Mouse (Mus musculus) stomach, postnatal 0 days (tissue): ENCODE data around the gene Tex12. TPM values are rescaled to one million over a fixed set of nuclear protein-coding genes. Genes with fewer than 3 reads are reported as not detected.

Experiments
- ATAC-seq: fragments of 200-750 bp; cut with Nextera tagmentation; 2 replicates; pipeline ENCODE4 v1.8.0; 2017; ENCODE audit not compliant: low FRiP score, low TSS enrichment
- DNase-seq: peaks from one replicate; pipeline ENCODE4 v3.0.0-alpha.2; 2016; ENCODE audit warnings: low spot score
- H3K27ac ChIP-seq: fragments of 300-500 bp; sonication (generic); replicated peaks from 2 replicates; pipeline ENCODE4 v1.5.1; 2014; ENCODE audit warnings: mild to moderate bottlenecking, control low read depth
- H3K27me3 ChIP-seq: fragments of 300-500 bp; sonication (generic); 2 replicates; pipeline ENCODE4 v1.6.1; 2014; ENCODE audit warnings: low read length; ENCODE audit not compliant: control insufficient read depth, insufficient read depth
- H3K36me3 ChIP-seq: fragments of 300-500 bp; sonication (generic); 2 replicates; pipeline ENCODE4 v1.6.1; 2014; ENCODE audit warnings: low read length, mixed read lengths; ENCODE audit not compliant: control insufficient read depth, insufficient read depth
- H3K4me1 ChIP-seq: fragments of 300-500 bp; sonication (generic); replicated peaks from 2 replicates; pipeline ENCODE4 v1.6.1; 2014; ENCODE audit warnings: antibody characterized with exemption; ENCODE audit not compliant: control insufficient read depth, insufficient read depth
- H3K4me2 ChIP-seq: fragments of 300-500 bp; sonication (generic); replicated peaks from 2 replicates; pipeline ENCODE4 v1.6.1; 2014; ENCODE audit warnings: low read depth, mild to moderate bottlenecking, control low read depth, moderate library complexity
- H3K4me3 ChIP-seq: fragments of 300-500 bp; sonication (generic); 2 replicates; pipeline ENCODE4 v1.5.1; 2014; ENCODE audit warnings: low read depth, low read length, control low read depth
- H3K9ac ChIP-seq: fragments of 300-500 bp; sonication (generic); 2 replicates; pipeline ENCODE4 v1.6.1; 2014; ENCODE audit warnings: mild to moderate bottlenecking, low read length, control low read depth, mixed read lengths
- H3K9me3 ChIP-seq: fragments of 300-500 bp; sonication (generic); 2 replicates; pipeline ENCODE4 v1.6.1; 2016; ENCODE audit warnings: low read length; ENCODE audit not compliant: control insufficient read depth
- CTCF ChIP-seq: IDR thresholded peaks from 2 replicates; pipeline ENCODE4 v1.5.1; 2016; ENCODE audit warnings: antibody characterized with exemption, low read depth, mild to moderate bottlenecking, moderate library complexity
- EP300 ChIP-seq: optimal IDR thresholded peaks from 2 replicates; pipeline ENCODE3; 2016; ENCODE audit warnings: antibody characterized with exemption
- WGBS: fragments of 180-500 bp; shearing (Covaris S2); extraction: QIAGEN DNeasy Blood & Tissue Kit; methylation state at CpG from one replicate; pipeline ENCODE4 v1.1.7; 2014; 5-methylcytosine and 5-hydroxymethylcytosine counted together
- polyA plus RNA-seq: library from polyadenylated mRNA; unstranded; fragments of >200 nt; fragmentation: Nextera tagmentation; extraction: Ambion mirVana; gene quantifications from 2 replicates; pipeline ENCODE4 v1.2.1, GENCODE M21; 2015

The Tex12 gene
- not detected in 2 replicates for polyA plus RNA-seq

- no peak within 1 kb of the TSS for H3K27ac ChIP-seq
- DNase-seq: no peak
- H3K4me1 ChIP-seq: no peaks in the 10 kb centered on the region
- H3K4me2 ChIP-seq: no peak within 1 kb of the TSS
- H3K9ac ChIP-seq: no peak within 1 kb of the TSS
- TF ChIP-seq EP300 (no peak), CTCF (no peak)
- no peak for ATAC-seq
- H3K36me3 ChIP-seq: no peaks in the 10 kb centered on the region
- no peaks in the 10 kb centered on the region for H3K9me3 ChIP-seq
- WGBS: 84% methylated on average over 38 of the region's 38 CpGs
- no peak within 1 kb of the TSS for H3K4me3 ChIP-seq
- no peaks in the 10 kb centered on the region for H3K27me3 ChIP-seq
Observed at GRCm38 (mm10) chr9:50561145-50561917, at the start of gene Tex12. Tex12 (minus strand) TSS chr9:50561325.

- no peak for TF ChIP-seq CTCF
- TF ChIP-seq EP300: no peak
- no peaks in the 10 kb centered on the region for H3K9me3 ChIP-seq
- peak overlapping the region; percentile 63 for H3K4me3 ChIP-seq
- peak overlapping the region; percentile 91 for H3K27ac ChIP-seq
- H3K9ac ChIP-seq: peak overlapping the region; percentile 86
- H3K36me3 ChIP-seq: peaks cover 10% of the 10 kb centered on the region; the same call in 1 of the 2 replicates
- H3K4me2 ChIP-seq: peak overlapping the region; percentile 76
- peaks cover 5% of the 10 kb centered on the region for H3K4me1 ChIP-seq
- under 1% methylated on average over 6 of the region's 6 CpGs for WGBS
- no peak for ATAC-seq
- no peak for DNase-seq
- H3K27me3 ChIP-seq: no peaks in the 10 kb centered on the region
Observed at GRCm38 (mm10) chr9:50604338-50604737, 43.2 kb upstream of the Tex12 start.

GRCm38 (mm10) chr9:50603998-50604324 is 42.8 kb upstream of the Tex12 start:
- no peak for DNase-seq
- under 1% methylated on average over 24 of the region's 24 CpGs for WGBS

GRCm38 (mm10) chr9:50603189-50603997 is 42.3 kb upstream of the Tex12 start, which contains the start of the genes Sdhd and Timm8b:
Sdhd (minus strand) TSS chr9:50603812.
Timm8b (plus strand) TSS chr9:50603910.
- WGBS: under 1% methylated on average over 48 of the region's 48 CpGs
- peak; percentile 97 for ATAC-seq
- H3K27ac ChIP-seq: peak within 1 kb of the TSS; percentile 91
- peak within 1 kb of the TSS; percentile 86 for H3K9ac ChIP-seq
- peak; percentile 94 for DNase-seq
- peak within 1 kb of the TSS; percentile 76 for H3K4me2 ChIP-seq
- H3K4me1 ChIP-seq: peaks cover 5% of the 10 kb centered on the region
- H3K27me3 ChIP-seq: no peaks in the 10 kb centered on the region
- TF ChIP-seq CTCF: no peak
- no peak for TF ChIP-seq EP300
- peaks cover 15% of the 10 kb centered on the region for H3K36me3 ChIP-seq
- peak within 1 kb of the TSS; percentile 63 for H3K4me3 ChIP-seq
- H3K9me3 ChIP-seq: no peaks in the 10 kb centered on the region

More at GRCm38 (mm10) chr9:50603998-50604324, 42.8 kb upstream of the Tex12 start:
- TF ChIP-seq EP300 (no peak), CTCF (peak; percentile 62)
- ATAC-seq: no peak; the same call in 1 of the 2 replicates
- Histone ChIP-seq H3K4me1 (peaks cover 5% of the 10 kb centered on the region), H3K4me3 (peak overlapping the region; percentile 63), H3K9me3 (no peaks in the 10 kb centered on the region), H3K27ac (peak overlapping the region; percentile 91), H3K9ac (peak overlapping the region; percentile 86), H3K4me2 (peak overlapping the region; percentile 76), H3K36me3 (peaks cover 11% of the 10 kb centered on the region; the same call in 1 of the 2 replicates), H3K27me3 (no peaks in the 10 kb centered on the region)

- H3K9me3 ChIP-seq: no peaks in the 10 kb centered on the region
- DNase-seq (no peak), ATAC-seq (no peak)
- no peak for TF ChIP-seq EP300
- TF ChIP-seq CTCF: no peak
- peak overlapping the region; percentile 76 for H3K4me2 ChIP-seq
- peak overlapping the region; percentile 63 for H3K4me3 ChIP-seq
- WGBS: 75% methylated on average over 7 of the region's 7 CpGs
- H3K27ac ChIP-seq: peak overlapping the region; percentile 53
- H3K36me3 ChIP-seq: peaks cover 15% of the 10 kb centered on the region
- H3K27me3 ChIP-seq: no peaks in the 10 kb centered on the region
- peak overlapping the region; percentile 70 for H3K9ac ChIP-seq
- H3K4me1 ChIP-seq: peaks cover 5% of the 10 kb centered on the region
Observed at GRCm38 (mm10) chr9:50602055-50602845, 41.1 kb upstream of the Tex12 start.
